Mouse (Mus musculus) kidney, adult 2 months (tissue): ENCODE measurements around the gene Syna. TPM values are rescaled to one million over a fixed set of nuclear protein-coding genes. Genes with fewer than 3 reads are reported as not detected.

Experiments
- DNase-seq: peaks from one replicate; pipeline ENCODE4 v3.0.0; 2021
- H3K27ac ChIP-seq: fragments of 200-500 bp; 2 replicates; pipeline ENCODE4 v1.5.1; 2012; ENCODE audit warnings: low read depth, low read length, control low read depth, inconsistent platforms; ENCODE audit not compliant: insufficient read depth
- H3K27me3 ChIP-seq: fragments of 200-500 bp; replicated peaks from 2 replicates; pipeline ENCODE4 v1.6.1; 2012; ENCODE audit warnings: mild to moderate bottlenecking, moderate library complexity, low read length, inconsistent platforms; ENCODE audit not compliant: control insufficient read depth, insufficient read depth
- H3K36me3 ChIP-seq: fragments of 200-500 bp; 2 replicates; pipeline ENCODE4 v1.6.1; 2012; ENCODE audit warnings: mild to moderate bottlenecking, moderate library complexity, low read length, inconsistent platforms; ENCODE audit not compliant: control insufficient read depth, insufficient read depth
- H3K4me1 ChIP-seq: fragments of 200-500 bp; 2 replicates; pipeline ENCODE4 v1.6.1; 2011; ENCODE audit warnings: low read length; ENCODE audit not compliant: control insufficient read depth, insufficient read depth
- H3K4me3 ChIP-seq: fragments of 200-500 bp; 2 replicates; pipeline ENCODE4 v1.5.1; 2011; ENCODE audit warnings: mild to moderate bottlenecking, low read depth, low read length, control low read depth; ENCODE audit not compliant: insufficient read depth
- CTCF ChIP-seq: fragments of 200-500 bp; conservative IDR thresholded peaks from 2 replicates; pipeline ENCODE4 v1.5.1; 2011; ENCODE audit warnings: low read depth, mild to moderate bottlenecking, control low read depth, low read length, moderate library complexity, mixed read lengths; ENCODE audit not compliant: insufficient read depth, insufficient read length
- POLR2A ChIP-seq: fragments of 200-500 bp; IDR thresholded peaks from one replicate; pipeline ENCODE4 v1.6.1; 2011; ENCODE audit warnings: low read depth, low read length, control low read depth
- whole genome bisulfite sequencing: fragments of 180-500 bp; shearing (Covaris S2); methylation state at CpG from one replicate; pipeline ENCODE4 v1.1.7; 2018; 5-methylcytosine and 5-hydroxymethylcytosine counted together
- polyA plus RNA-seq: library from polyadenylated mRNA; depleted of rRNA; stranded (reverse); fragments of >200 nt; gene quantifications from 2 replicates; pipeline ENCODE4 v1.2.3, GENCODE M21; 2012; rRNA removed

The Syna gene
- polyA plus RNA-seq, 1 experiment, result 0.48 TPM

DNA sequence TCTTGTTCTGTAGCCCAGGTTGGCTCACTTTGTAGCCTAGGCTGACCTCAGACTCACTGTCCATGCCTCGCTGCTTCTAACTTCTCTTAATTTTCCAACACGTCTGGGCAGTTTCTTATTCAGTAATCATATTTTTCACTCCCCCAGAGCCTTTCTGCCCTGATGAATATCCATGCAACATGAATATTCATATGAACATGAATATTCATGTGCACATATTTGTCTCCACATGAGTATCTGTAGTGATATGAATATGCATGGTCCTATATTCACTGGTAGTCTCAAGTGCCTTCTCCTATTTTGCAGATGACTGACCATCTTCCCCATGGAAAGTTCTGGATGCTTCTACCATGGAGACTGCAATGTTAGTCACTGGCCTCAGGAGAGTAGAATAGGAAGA lies 38.8 kb downstream of the Syna start:
- no peak overlapping the region for H3K4me3 ChIP-seq
- H3K27me3 ChIP-seq, result no peaks in the 10 kb centered on the region
- no peaks in the 10 kb centered on the region; the same call in 1 of the 2 replicates for H3K36me3 ChIP-seq
- no peak for DNase-seq
- H3K27ac ChIP-seq, result no peak overlapping the region
- TF ChIP-seq POLR2A, result no peak
- TF ChIP-seq CTCF, result no peak
- H3K4me1 ChIP-seq, result no peaks in the 10 kb centered on the region
- 85% methylated on average over 2 of the region's 2 CpGs for WGBS

DNA sequence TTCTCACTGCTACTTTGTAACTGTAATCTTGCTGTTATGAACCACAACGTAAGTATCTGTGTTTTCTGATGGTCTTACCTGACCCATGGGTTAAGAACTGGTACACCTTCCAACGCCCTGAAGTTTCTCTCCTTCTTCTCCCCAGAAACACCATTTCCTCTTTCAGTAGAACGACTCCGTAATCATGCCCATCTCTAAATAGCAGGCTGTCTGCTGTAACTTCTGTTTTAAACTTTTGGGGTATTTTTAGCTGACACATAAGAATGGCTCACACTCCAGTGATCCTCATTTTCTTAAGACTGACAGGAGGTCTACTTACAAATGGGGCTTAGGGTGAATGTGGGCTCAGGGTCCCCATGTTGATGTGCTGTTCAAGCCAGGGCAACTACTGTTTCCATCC lies 39.9 kb downstream of the Syna start:
- no peaks in the 10 kb centered on the region for H3K4me1 ChIP-seq
- no peak overlapping the region for H3K27ac ChIP-seq
- WGBS, result 89% methylated on average over 4 of the region's 4 CpGs
- TF ChIP-seq CTCF, result no peak
- TF ChIP-seq POLR2A, result no peak
- no peak for DNase-seq
- H3K36me3 ChIP-seq, result no peaks in the 10 kb centered on the region; the same call in 1 of the 2 replicates
- H3K27me3 ChIP-seq, result no peaks in the 10 kb centered on the region
- no peak overlapping the region for H3K4me3 ChIP-seq

DNA sequence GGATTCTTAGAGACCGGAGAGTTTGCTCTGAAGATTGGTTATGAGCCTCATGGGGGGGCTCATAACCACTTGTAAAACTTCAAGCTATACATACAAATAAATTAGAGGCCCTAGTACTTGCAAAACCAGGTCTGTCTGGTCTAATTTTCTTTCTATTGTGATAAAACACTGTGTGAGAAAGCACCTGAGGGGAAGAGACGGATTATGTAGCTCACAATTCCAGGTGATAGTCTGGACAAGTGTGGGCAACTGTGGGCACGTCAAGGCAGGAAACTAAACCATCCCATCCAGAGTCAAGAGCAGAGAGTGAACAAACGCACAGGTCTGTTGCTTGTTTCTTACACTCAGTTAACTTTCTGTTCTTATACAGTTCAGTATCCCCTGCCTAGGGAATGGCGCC lies 40.5 kb downstream of the Syna start:
- H3K36me3 ChIP-seq, result no peaks in the 10 kb centered on the region; the same call in 1 of the 2 replicates
- H3K27ac ChIP-seq, result no peak overlapping the region
- 95% methylated on average over 5 of the region's 5 CpGs for WGBS
- no peak for DNase-seq
- TF ChIP-seq CTCF (no peak), POLR2A (no peak)
- no peaks in the 10 kb centered on the region for H3K27me3 ChIP-seq
- no peaks in the 10 kb centered on the region for H3K4me1 ChIP-seq
- H3K4me3 ChIP-seq, result no peak overlapping the region

DNA sequence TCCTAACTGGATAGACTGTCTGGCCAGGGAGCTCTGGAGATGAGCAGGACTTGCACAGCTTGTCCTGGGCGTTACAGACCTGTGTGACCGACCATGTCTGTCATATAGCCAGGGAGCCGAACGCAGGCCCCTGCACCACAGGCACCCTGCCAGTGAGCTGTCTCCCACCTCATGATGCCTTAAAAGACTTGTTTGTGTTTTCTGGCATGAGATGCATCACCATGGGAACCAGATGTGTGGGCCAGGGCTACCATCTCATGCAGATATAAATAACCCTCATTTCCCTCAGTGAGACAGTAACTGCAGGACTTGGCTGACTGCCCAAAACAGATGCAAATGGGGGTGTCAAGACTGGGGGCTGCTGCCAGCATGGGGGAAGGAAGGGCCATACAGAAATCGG lies 47.9 kb downstream of the Syna start:
- no peaks in the 10 kb centered on the region; the same call in 1 of the 2 replicates for H3K36me3 ChIP-seq
- WGBS, result 59% methylated on average over 5 of the region's 5 CpGs

DNA sequence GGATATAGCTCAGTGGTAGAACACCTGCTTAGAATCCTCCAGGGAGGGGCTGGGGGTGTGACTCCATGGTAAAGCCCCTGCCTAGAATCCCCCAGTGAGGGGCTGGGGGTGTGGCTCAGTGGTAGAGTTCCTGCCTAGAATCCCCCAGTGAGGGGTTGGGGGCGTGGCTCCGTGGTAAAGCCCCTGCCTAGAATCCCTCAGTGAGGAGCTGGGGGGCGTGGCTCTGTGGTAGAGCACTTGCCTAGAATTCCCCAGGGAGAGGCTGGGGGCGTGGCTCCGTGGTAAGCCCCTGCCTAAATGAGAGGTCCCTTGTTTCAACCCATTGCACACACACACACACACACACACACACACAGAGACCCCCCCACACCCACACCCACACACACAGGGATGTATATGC lies 49.7 kb downstream of the Syna start:
- Histone ChIP-seq H3K27me3 (no peaks in the 10 kb centered on the region), H3K27ac (no peak overlapping the region), H3K36me3 (no peaks in the 10 kb centered on the region), H3K4me3 (no peak overlapping the region), H3K4me1 (no peaks in the 10 kb centered on the region)
- TF ChIP-seq POLR2A (no peak), CTCF (no peak)
- WGBS, result 93% methylated on average over 5 of the region's 5 CpGs
- DNase-seq, result no peak

More for the DNA sequence above, 47.9 kb downstream of the Syna start:
- DNase-seq, result no peak
- Histone ChIP-seq H3K27me3 (no peaks in the 10 kb centered on the region), H3K27ac (no peak overlapping the region), H3K4me1 (no peaks in the 10 kb centered on the region), H3K4me3 (no peak overlapping the region)
- no peak for TF ChIP-seq CTCF

DNA sequence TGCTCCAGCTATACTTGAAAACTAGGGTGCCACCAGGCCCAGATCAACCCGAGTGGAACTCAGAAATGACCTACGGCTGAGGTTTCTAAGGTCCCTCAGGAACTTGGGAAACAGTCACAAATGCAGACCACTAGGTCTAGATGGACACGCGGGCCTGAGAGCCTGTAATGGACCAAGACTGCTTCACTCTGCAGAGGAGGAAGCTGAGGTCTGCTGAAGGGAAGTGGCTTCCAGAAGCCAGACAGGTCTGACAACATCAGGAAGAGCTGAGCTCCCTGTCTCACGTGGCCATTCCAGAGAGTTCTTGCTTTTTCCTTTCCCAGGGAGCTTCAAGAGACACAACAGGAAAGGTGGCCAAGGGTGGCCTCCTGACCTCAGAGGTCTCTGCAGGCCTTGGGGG lies 51.0 kb downstream of the Syna start:
- no peak overlapping the region for H3K4me3 ChIP-seq
- no peak overlapping the region for H3K27ac ChIP-seq
- no peaks in the 10 kb centered on the region for H3K4me1 ChIP-seq
- WGBS, result 79% methylated on average over 5 of the region's 5 CpGs
- H3K27me3 ChIP-seq, result no peaks in the 10 kb centered on the region
- no peaks in the 10 kb centered on the region for H3K36me3 ChIP-seq
- no peak for DNase-seq
- no peak for TF ChIP-seq CTCF
- no peak for TF ChIP-seq POLR2A

Other genes with a start within 250 kb of the Syna start
- gene Gtf2i, start 245.4 kb downstream of the Syna start, polyA plus RNA-seq, result 86.4 and 103 TPM in 2 replicates
- gene Gtf2ird1, start 103.5 kb downstream of the Syna start, polyA plus RNA-seq, result 22.4 and 24.0 TPM in 2 replicates
- gene Clip2, start 7.7 kb downstream of the Syna start, polyA plus RNA-seq, result 22.4 and 25.2 TPM in 2 replicates
- gene Rfc2, start 21.2 kb upstream of the Syna start, polyA plus RNA-seq, result 65.5 and 76.4 TPM in 2 replicates
- 1.8 and 3.3 TPM in 2 replicates for gene Lat2, start 54.9 kb upstream of the Syna start, polyA plus RNA-seq
- gene Eif4h, start 79.3 kb upstream of the Syna start, polyA plus RNA-seq, result 192 and 218 TPM in 2 replicates
- gene Limk1, start 128.4 kb upstream of the Syna start, polyA plus RNA-seq, result 7.3 and 7.9 TPM in 2 replicates
- gene Eln, start 187.2 kb upstream of the Syna start, polyA plus RNA-seq, result 23.6 and 30.8 TPM in 2 replicates